Mouse (Mus musculus) neural tube, embryonic 13.5 days (tissue): ENCODE results near the gene Pip4k2c. TPM values are rescaled to one million over a fixed set of nuclear protein-coding genes. Genes with fewer than 3 reads are reported as not detected.
"Not testable (repeated sequence)": the region's sequence is repeated elsewhere in the genome, so short reads cannot be mapped to it uniquely, and the experiment has no call there.

Source experiments
- ATAC-seq: fragments of 200-750 bp; cut with Nextera tagmentation; 2 replicates; pipeline ENCODE4 v1.8.0; 2017; ENCODE audit warnings: low read depth, mild to moderate bottlenecking, moderate TSS enrichment, moderate library complexity
- H3K27ac ChIP-seq: fragments of 300-500 bp; sonication (generic); replicated peaks from 2 replicates; pipeline ENCODE4 v1.5.1; 2015; ENCODE audit warnings: moderate library complexity, mild to moderate bottlenecking, inconsistent platforms
- H3K27me3 ChIP-seq: fragments of 300-500 bp; sonication (generic); 2 replicates; pipeline ENCODE4 v1.6.1; 2015; ENCODE audit warnings: mild to moderate bottlenecking, inconsistent platforms
- H3K36me3 ChIP-seq: fragments of 300-500 bp; sonication (generic); 2 replicates; pipeline ENCODE4 v1.6.1; 2015; ENCODE audit warnings: mild to moderate bottlenecking, inconsistent platforms
- H3K4me1 ChIP-seq: fragments of 300-500 bp; sonication (generic); replicated peaks from 2 replicates; pipeline ENCODE4 v1.6.1; 2015; ENCODE audit warnings: inconsistent platforms
- H3K4me2 ChIP-seq: fragments of 300-500 bp; sonication (generic); 2 replicates; pipeline ENCODE4 v1.6.1; 2015; ENCODE audit warnings: inconsistent platforms, mild to moderate bottlenecking, moderate library complexity
- H3K4me3 ChIP-seq: fragments of 300-500 bp; sonication (generic); 2 replicates; pipeline ENCODE4 v1.5.1; 2015; ENCODE audit warnings: mild to moderate bottlenecking, inconsistent platforms
- H3K9ac ChIP-seq: fragments of 300-500 bp; sonication (generic); 2 replicates; pipeline ENCODE4 v1.6.1; 2015; ENCODE audit warnings: moderate library complexity, mild to moderate bottlenecking, inconsistent platforms
- H3K9me3 ChIP-seq: fragments of 300-500 bp; sonication (generic); 2 replicates; pipeline ENCODE4 v1.6.1; 2016; ENCODE audit warnings: inconsistent platforms
- WGBS: fragments of 180-500 bp; shearing (Covaris S2); methylation state at CpG from one replicate; pipeline ENCODE4 v1.1.7; 2015; 5-methylcytosine and 5-hydroxymethylcytosine counted together
- polyA plus RNA-seq: library from polyadenylated mRNA; unstranded; fragments of >200 nt; fragmentation: Nextera tagmentation; extraction: Ambion mirVana; gene quantifications from 2 replicates; pipeline ENCODE4 v1.2.1, GENCODE M21; 2015

Gene Pip4k2c
- polyA plus RNA-seq, 1 experiment from 2014 or later: 20.2 TPM

GRCm38 (mm10) chr10:127164631-127165353 lies 46.6 kb downstream of the Pip4k2c start, which contains the start of gene B4galnt1:
TSS of gene B4galnt1 (plus strand) at chr10:127165225.
- 2% methylated on average over 51 of the region's 52 CpGs for WGBS
- peaks cover 15% of the 10 kb centered on the region for H3K36me3 ChIP-seq
- peak; percentile 90 for ATAC-seq
- H3K27ac ChIP-seq: peak within 1 kb of the TSS; percentile 91
- H3K9ac ChIP-seq: peak within 1 kb of the TSS; percentile 98
- H3K4me3 ChIP-seq: peak within 1 kb of the TSS; percentile 83
- H3K4me1 ChIP-seq: peaks cover 36% of the 10 kb centered on the region
- H3K27me3 ChIP-seq: peaks cover 46% of the 10 kb centered on the region
- peak within 1 kb of the TSS; percentile 95 for H3K4me2 ChIP-seq
- H3K9me3 ChIP-seq: no peaks in the 10 kb centered on the region

GRCm38 (mm10) chr10:127164190-127164589 lies 47.2 kb downstream of the Pip4k2c start:
- Histone ChIP-seq H3K4me3 (peak overlapping the region; percentile 83), H3K36me3 (peaks cover 9% of the 10 kb centered on the region), H3K4me1 (peaks cover 31% of the 10 kb centered on the region), H3K9me3 (no peaks in the 10 kb centered on the region), H3K4me2 (peak overlapping the region; percentile 95), H3K9ac (peak overlapping the region; percentile 98), H3K27me3 (peaks cover 40% of the 10 kb centered on the region), H3K27ac (peak overlapping the region; percentile 91; the same call in 1 of the 2 replicates)
- no peak for ATAC-seq
- 95% methylated on average over 4 of the region's 4 CpGs for WGBS

DNA sequence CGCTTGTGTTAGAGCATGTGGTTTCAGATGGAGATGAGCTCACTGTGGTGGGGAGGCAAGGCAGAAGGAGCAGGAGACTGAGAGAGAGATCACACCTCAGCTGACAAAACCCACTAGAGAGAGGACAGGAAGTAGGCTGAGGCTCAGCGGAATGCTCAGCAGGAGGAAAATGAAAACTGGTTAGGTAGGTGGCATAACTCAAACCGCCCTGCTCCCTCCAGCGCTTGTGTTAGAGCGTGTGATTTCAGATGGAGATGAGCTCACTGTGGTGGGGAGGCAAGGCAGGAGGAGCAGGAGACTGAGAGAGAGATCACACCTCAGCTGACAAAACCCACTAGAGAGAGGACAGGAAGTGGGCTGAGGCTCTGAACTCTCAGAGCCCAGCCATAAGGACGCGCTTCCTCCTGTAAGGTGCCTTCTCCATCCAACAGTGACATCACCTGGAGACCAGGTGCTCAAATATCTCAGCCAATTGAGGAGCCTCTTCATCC lies 48.6 kb downstream of the Pip4k2c start:
- H3K27me3 ChIP-seq: peaks cover 27% of the 10 kb centered on the region
- H3K9ac ChIP-seq, H3K36me3 ChIP-seq, ATAC-seq, H3K27ac ChIP-seq, H3K4me2 ChIP-seq, H3K9me3 ChIP-seq, H3K4me3 ChIP-seq: not testable (repeated sequence)
- 68% methylated on average over 7 of the region's 7 CpGs for WGBS
- peaks cover 28% of the 10 kb centered on the region for H3K4me1 ChIP-seq

DNA sequence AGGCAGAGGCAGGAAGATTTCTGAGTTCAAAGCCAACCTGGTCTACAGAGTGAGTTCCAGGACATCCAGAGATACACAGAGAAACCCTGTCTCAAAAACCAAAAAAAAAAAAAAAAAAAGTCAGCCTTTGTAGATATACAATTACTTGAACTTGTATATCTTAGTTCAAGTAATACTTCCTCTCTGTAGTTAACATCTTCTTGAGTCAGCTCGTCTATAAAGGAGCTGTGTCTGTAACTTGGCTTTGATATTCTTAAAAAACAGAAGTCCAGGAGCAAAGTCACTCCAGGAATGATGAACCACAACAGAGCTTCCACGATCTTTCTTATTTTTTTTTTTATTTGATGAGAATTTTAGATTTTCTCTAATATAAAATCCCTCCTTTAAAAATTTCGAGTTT lies 50.7 kb downstream of the Pip4k2c start:
- Histone ChIP-seq H3K4me2 (no peak overlapping the region), H3K9me3 (no peaks in the 10 kb centered on the region), H3K27ac (no peak overlapping the region), H3K27me3 (peaks cover 8% of the 10 kb centered on the region; the same call in 1 of the 2 replicates), H3K4me3 (no peak overlapping the region), H3K4me1 (peaks cover 11% of the 10 kb centered on the region), H3K9ac (no peak overlapping the region), H3K36me3 (no peaks in the 10 kb centered on the region)
- ATAC-seq: no peak
- whole genome bisulfite sequencing: 75% methylated on average over 3 of the region's 3 CpGs

GRCm38 (mm10) chr10:127160081-127160480 lies 51.3 kb downstream of the Pip4k2c start:
- Histone ChIP-seq H3K27ac (no peak overlapping the region), H3K4me2 (no peak overlapping the region), H3K9me3 (no peaks in the 10 kb centered on the region), H3K27me3 (0 out of 2 replicates have a peak, but pooled peaks cover 5% of the 10 kb centered on the region), H3K36me3 (no peaks in the 10 kb centered on the region), H3K4me3 (no peak overlapping the region), H3K4me1 (peaks cover 6% of the 10 kb centered on the region), H3K9ac (no peak overlapping the region)
- ATAC-seq: no peak
- 84% methylated on average over 9 of the region's 9 CpGs for whole genome bisulfite sequencing

DNA sequence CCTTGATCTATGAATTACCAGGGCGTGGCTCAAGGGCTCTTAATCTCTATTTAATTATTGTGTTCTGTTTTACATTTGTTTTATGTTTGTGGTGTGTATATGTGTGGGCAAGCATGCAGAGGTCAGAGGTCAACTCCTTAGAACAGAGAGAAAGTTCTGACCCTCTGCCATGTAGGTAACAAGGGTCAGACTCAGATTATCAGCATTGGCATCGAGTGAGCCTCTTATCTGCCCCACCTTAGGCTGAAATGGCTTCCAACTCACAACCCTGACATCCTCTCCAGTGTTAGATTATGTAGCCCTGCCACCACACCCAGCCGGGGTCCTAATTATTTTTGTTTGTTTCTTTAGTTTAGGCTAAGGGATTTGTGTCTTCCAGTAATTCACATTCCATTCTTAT lies 52.9 kb downstream of the Pip4k2c start:
- Histone ChIP-seq H3K27ac (no peak overlapping the region), H3K9me3 (no peaks in the 10 kb centered on the region), H3K4me2 (no peak overlapping the region), H3K9ac (no peak overlapping the region), H3K4me3 (no peak overlapping the region), H3K27me3 (0 out of 2 replicates have a peak, but pooled peaks cover under 1% of the 10 kb centered on the region), H3K36me3 (no peaks in the 10 kb centered on the region), H3K4me1 (no peaks in the 10 kb centered on the region)
- ATAC-seq: no peak
- 83% methylated on average over 3 of the region's 3 CpGs for WGBS

DNA sequence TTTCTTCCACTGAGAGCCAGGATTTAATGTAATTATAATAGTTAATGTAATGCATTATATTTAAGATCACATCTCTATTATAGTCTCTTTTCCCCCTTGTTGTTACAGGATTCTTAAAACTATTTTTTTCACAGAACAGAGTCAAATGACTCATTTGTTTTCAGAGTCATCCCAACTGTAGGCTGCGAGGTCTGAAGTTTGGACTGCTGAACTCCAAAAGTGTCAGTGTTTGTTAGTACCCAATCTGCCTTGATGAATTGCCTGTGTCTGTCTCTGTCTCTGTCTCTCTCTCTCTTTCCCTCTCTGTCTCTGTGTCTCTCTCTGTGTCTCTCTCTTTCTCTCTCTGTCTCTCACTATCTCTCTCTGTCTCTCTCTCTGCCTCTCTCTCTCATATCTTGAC lies 54.9 kb downstream of the Pip4k2c start:
- ATAC-seq: no peak
- no peaks in the 10 kb centered on the region for H3K27me3 ChIP-seq

GRCm38 (mm10) chr10:127156089-127156488 lies 55.3 kb downstream of the Pip4k2c start:
- no peaks in the 10 kb centered on the region for H3K4me1 ChIP-seq
- H3K9me3 ChIP-seq: no peaks in the 10 kb centered on the region
- H3K9ac ChIP-seq: no peak overlapping the region
- H3K4me2 ChIP-seq: no peak overlapping the region
- H3K27me3 ChIP-seq: no peaks in the 10 kb centered on the region
- no peak overlapping the region for H3K27ac ChIP-seq
- no peak for ATAC-seq
- 100% methylated on average over 1 of the region's 1 CpGs for WGBS
- no peaks in the 10 kb centered on the region for H3K36me3 ChIP-seq
- no peak overlapping the region for H3K4me3 ChIP-seq

More for the DNA sequence above, 54.9 kb downstream of the Pip4k2c start:
- H3K4me3 ChIP-seq: no peak overlapping the region
- 81% methylated on average over 1 of the region's 1 CpGs for WGBS
- no peaks in the 10 kb centered on the region for H3K9me3 ChIP-seq
- H3K36me3 ChIP-seq: no peaks in the 10 kb centered on the region
- no peak overlapping the region for H3K9ac ChIP-seq
- H3K4me2 ChIP-seq: no peak overlapping the region
- no peak overlapping the region for H3K27ac ChIP-seq
- H3K4me1 ChIP-seq: no peaks in the 10 kb centered on the region

- Histone ChIP-seq H3K27me3 (no peaks in the 10 kb centered on the region), H3K4me3 (no peak overlapping the region), H3K4me1 (no peaks in the 10 kb centered on the region), H3K36me3 (no peaks in the 10 kb centered on the region), H3K4me2 (no peak overlapping the region), H3K27ac (no peak overlapping the region), H3K9ac (no peak overlapping the region), H3K9me3 (no peaks in the 10 kb centered on the region)
- WGBS: 86% methylated on average over 5 of the region's 5 CpGs
- ATAC-seq: no peak
Observed at GRCm38 (mm10) chr10:127154652-127155051, 56.7 kb downstream of the Pip4k2c start.

DNA sequence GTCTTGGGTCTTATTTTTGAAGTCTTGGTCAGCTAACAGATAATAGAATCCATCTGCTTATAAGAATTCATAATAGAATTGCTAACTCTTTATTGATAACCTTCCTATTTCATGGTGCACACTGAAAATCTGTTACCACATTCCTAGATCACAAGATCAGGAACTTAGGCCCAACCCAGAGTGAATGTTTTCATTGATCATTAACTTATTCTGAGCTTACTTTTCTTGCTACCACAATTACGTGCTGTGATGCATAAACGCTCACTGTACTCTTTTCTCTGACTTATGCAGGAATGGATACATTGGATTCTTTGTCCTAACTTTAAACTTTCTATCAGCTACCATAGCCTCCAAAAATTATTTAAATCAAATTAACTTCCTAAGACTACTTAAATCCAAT lies 57.1 kb downstream of the Pip4k2c start:
- no peaks in the 10 kb centered on the region for H3K27me3 ChIP-seq
- no peak for ATAC-seq
- H3K27ac ChIP-seq: no peak overlapping the region
- H3K4me3 ChIP-seq: no peak overlapping the region
- H3K36me3 ChIP-seq: no peaks in the 10 kb centered on the region
- 97% methylated on average over 2 of the region's 2 CpGs for WGBS
- no peak overlapping the region for H3K9ac ChIP-seq
- H3K4me1 ChIP-seq: no peaks in the 10 kb centered on the region
- H3K9me3 ChIP-seq: no peaks in the 10 kb centered on the region
- H3K4me2 ChIP-seq: no peak overlapping the region

DNA sequence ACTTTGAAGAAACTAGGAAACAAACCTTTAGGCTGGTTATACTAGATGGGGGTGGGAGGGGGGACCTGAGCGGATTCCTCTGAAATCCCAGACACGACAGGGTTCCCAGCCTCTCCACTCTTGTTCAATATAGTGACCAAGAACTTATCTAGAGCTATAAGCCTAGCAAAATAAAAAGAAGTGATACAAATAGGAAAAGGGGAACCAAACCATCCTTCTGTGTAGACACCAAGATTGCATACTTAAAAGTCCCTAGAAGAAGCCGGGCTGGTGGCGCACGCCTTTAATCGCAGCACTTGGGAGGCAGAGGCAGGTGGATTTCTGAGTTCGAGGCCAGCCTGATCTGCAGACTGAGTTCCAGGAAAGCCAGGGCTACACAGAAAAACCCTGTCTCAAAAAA lies 58.1 kb downstream of the Pip4k2c start:
- Histone ChIP-seq H3K36me3 (no peaks in the 10 kb centered on the region), H3K4me3 (no peak overlapping the region), H3K27me3 (no peaks in the 10 kb centered on the region), H3K4me2 (no peak overlapping the region), H3K27ac (no peak overlapping the region), H3K9me3 (no peaks in the 10 kb centered on the region), H3K4me1 (no peaks in the 10 kb centered on the region), H3K9ac (no peak overlapping the region)
- 95% methylated on average over 7 of the region's 7 CpGs for WGBS
- ATAC-seq: no peak

GRCm38 (mm10) chr10:127152556-127152955 lies 58.8 kb downstream of the Pip4k2c start:
- WGBS: 89% methylated on average over 10 of the region's 10 CpGs
- H3K9ac ChIP-seq: not testable (repeated sequence)

DNA sequence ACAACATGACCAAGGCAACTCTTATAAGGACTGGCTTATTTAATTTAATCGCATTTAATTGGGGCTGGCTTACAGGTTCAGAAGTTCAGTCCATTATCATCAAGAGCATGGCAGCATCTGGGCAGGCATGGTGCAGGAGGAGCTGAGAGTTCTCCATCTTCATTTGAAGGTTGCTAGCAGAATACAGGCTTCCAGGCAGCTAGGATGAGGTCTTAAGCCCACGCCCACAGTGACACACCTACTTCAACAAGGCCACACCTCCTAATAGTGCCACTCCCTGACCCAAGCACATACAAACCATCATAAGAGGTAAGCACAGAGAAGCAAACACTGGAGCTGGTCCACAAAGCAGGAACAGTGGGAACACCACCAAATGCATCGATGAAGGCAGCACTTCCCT lies 60.2 kb downstream of the Pip4k2c start:
- 87% methylated on average over 3 of the region's 3 CpGs for WGBS
- H3K4me3 ChIP-seq, H3K9me3 ChIP-seq, H3K9ac ChIP-seq, H3K27ac ChIP-seq, H3K4me1 ChIP-seq, ATAC-seq, H3K27me3 ChIP-seq, H3K36me3 ChIP-seq, H3K4me2 ChIP-seq: not testable (repeated sequence)

More at GRCm38 (mm10) chr10:127152556-127152955, 58.8 kb downstream of the Pip4k2c start:
- ATAC-seq, H3K4me2 ChIP-seq, H3K36me3 ChIP-seq, H3K27me3 ChIP-seq, H3K4me1 ChIP-seq, H3K4me3 ChIP-seq, H3K9me3 ChIP-seq, H3K27ac ChIP-seq: not testable (repeated sequence)
